Mouse (Mus musculus) myocyte (in vitro differentiated cells): ENCODE measurements around the gene Unc79. TPM values are rescaled to one million over a fixed set of nuclear protein-coding genes. Genes with fewer than 3 reads are reported as not detected.

Experiments
- H3K27me3 ChIP-seq: one replicate; pipeline ENCODE4 v1.6.1; 2011; ENCODE audit not compliant: control insufficient read depth, insufficient read depth, insufficient read length
- H3K36me3 ChIP-seq: one replicate; pipeline ENCODE4 v1.6.1; 2011; ENCODE audit not compliant: control insufficient read depth, insufficient read depth
- H3K4me2 ChIP-seq: one replicate; pipeline ENCODE4 v1.6.1; 2011; ENCODE audit warnings: low read depth, control low read depth
- H3K4me3 ChIP-seq: one replicate; pipeline ENCODE4 v1.5.1; 2011; ENCODE audit warnings: mild to moderate bottlenecking, control low read depth, moderate library complexity
- H3K79me2 ChIP-seq: one replicate; pipeline ENCODE4 v1.6.1; 2011; ENCODE audit not compliant: control insufficient read depth, insufficient read depth
- H3ac ChIP-seq: one replicate; pipeline ENCODE4 v1.6.1; 2011; ENCODE audit not compliant: control insufficient read depth, insufficient read length
- CEBPB ChIP-seq: IDR thresholded peaks from 2 replicates; pipeline ENCODE4 v1.6.1; 2011; ENCODE audit warnings: mild to moderate bottlenecking, moderate library complexity; ENCODE audit not compliant: poor library complexity, insufficient read depth, severe bottlenecking
- E2F4 ChIP-seq: IDR thresholded peaks from one replicate; pipeline ENCODE4 v1.6.1; 2011; ENCODE audit warnings: mild to moderate bottlenecking, control low read depth, moderate library complexity; ENCODE audit not compliant: insufficient read depth
- MAX ChIP-seq: IDR thresholded peaks from one replicate; pipeline ENCODE4 v1.6.1; 2011; ENCODE audit warnings: low read depth, mild to moderate bottlenecking, control low read depth
- MYOD1 ChIP-seq, 3 experiments: IDR thresholded peaks; one replicate each; pipeline ENCODE4 v1.6.1; 2011; ENCODE audit warnings: control low read depth in 2 of 3, low read depth in 2 of 3, mild to moderate bottlenecking in 2 of 3, moderate library complexity in 1 of 3; ENCODE audit not compliant: insufficient read length in 2 of 3, control insufficient read depth in 1 of 3
- MYOG ChIP-seq, 3 experiments: IDR thresholded peaks; one replicate each; pipeline ENCODE4 v1.6.1; 2011; ENCODE audit warnings: control low read depth in 2 of 3, low read depth in 2 of 3, mild to moderate bottlenecking in 2 of 3; ENCODE audit not compliant: insufficient read length in 2 of 3, control insufficient read depth in 1 of 3, insufficient read depth in 1 of 3
- POLR2A ChIP-seq: IDR thresholded peaks from one replicate; pipeline ENCODE4 v1.6.1; 2011; ENCODE audit warnings: low read depth, mild to moderate bottlenecking, control low read depth, moderate library complexity; ENCODE audit not compliant: insufficient read length
- POLR2AphosphoS2 ChIP-seq: IDR thresholded peaks from one replicate; pipeline ENCODE4 v1.6.1; 2011; ENCODE audit warnings: low read depth, control low read depth; ENCODE audit not compliant: insufficient read length
- REST ChIP-seq: IDR thresholded peaks from one replicate; pipeline ENCODE4 v1.6.1; 2011; ENCODE audit warnings: mild to moderate bottlenecking, control low read depth, moderate library complexity; ENCODE audit not compliant: insufficient read depth, insufficient read length
- SRF ChIP-seq: IDR thresholded peaks from one replicate; pipeline ENCODE4 v1.6.1; 2011; ENCODE audit warnings: low read depth; ENCODE audit not compliant: control insufficient read depth, insufficient read length
- TCF12 ChIP-seq: IDR thresholded peaks from one replicate; pipeline ENCODE4 v1.6.1; 2011; ENCODE audit warnings: mild to moderate bottlenecking, control low read depth; ENCODE audit not compliant: poor library complexity, insufficient read depth, severe bottlenecking
- TCF3 ChIP-seq: IDR thresholded peaks from one replicate; pipeline ENCODE4 v1.6.1; 2011; ENCODE audit warnings: low read depth, control low read depth; ENCODE audit not compliant: insufficient read length
- USF1 ChIP-seq: IDR thresholded peaks from one replicate; pipeline ENCODE4 v1.6.1; 2011; ENCODE audit warnings: low read depth, mild to moderate bottlenecking, control low read depth, moderate library complexity
- polyA plus RNA-seq: library from polyadenylated mRNA; unstranded; fragments of >200 nt; fragmentation: generic; extraction: Trizol; gene quantifications from one replicate; pipeline ENCODE4 v1.2.1, GENCODE M21; 2012; ENCODE audit warnings: missing spikeins

Gene Unc79
- polyA plus RNA-seq, 1 experiment = not detected

- no peak overlapping the region for H3K4me3 ChIP-seq
- no peaks in the 10 kb centered on the region for H3K27me3 ChIP-seq
- H3ac ChIP-seq = no peak overlapping the region
- H3K4me2 ChIP-seq = no peak overlapping the region
- no peaks in the 10 kb centered on the region for H3K79me2 ChIP-seq
- no peaks in the 10 kb centered on the region for H3K36me3 ChIP-seq
- TF ChIP-seq E2F4 = no peak
- TF ChIP-seq REST = no peak
- TF ChIP-seq POLR2AphosphoS2 = no peak
- no peak for TF ChIP-seq POLR2A
- TF ChIP-seq MYOG (IDR thresholded peaks at IDR 0.05; ENCODE audit: control insufficient read depth in 1 of 3, insufficient read depth in 1 of 3, insufficient read length in 2 of 3, low read depth in 2 of 3) = no peak
These were observed 264.9 kb downstream of the Unc79 start for GRCm38 (mm10) chr12:103213591-103213990.

- Histone ChIP-seq H3K4me2 (no peak overlapping the region), H3K27me3 (no peaks in the 10 kb centered on the region), H3K4me3 (no peak overlapping the region), H3ac (no peak overlapping the region), H3K79me2 (no peaks in the 10 kb centered on the region), H3K36me3 (no peaks in the 10 kb centered on the region)
- TF ChIP-seq REST (no peak), POLR2A (no peak), MYOD1 (IDR thresholded peaks at IDR 0.05; ENCODE audit: control insufficient read depth in 1 of 3, insufficient read length in 2 of 3, low read depth in 2 of 3) (no peak), TCF12 (no peak), MYOG (IDR thresholded peaks at IDR 0.05; ENCODE audit: control insufficient read depth in 1 of 3, insufficient read depth in 1 of 3, insufficient read length in 2 of 3, low read depth in 2 of 3) (no peak), TCF3 (no peak), CEBPB (no peak), USF1 (no peak), POLR2AphosphoS2 (no peak), SRF (no peak), E2F4 (no peak), MAX (no peak)
These were observed 265.6 kb downstream of the Unc79 start for GRCm38 (mm10) chr12:103214270-103214669.

- H3ac ChIP-seq = no peak overlapping the region
- H3K27me3 ChIP-seq = no peaks in the 10 kb centered on the region
- TF ChIP-seq MYOG (IDR thresholded peaks at IDR 0.05; ENCODE audit: control insufficient read depth in 1 of 3, insufficient read depth in 1 of 3, insufficient read length in 2 of 3, low read depth in 2 of 3) = no peak
- TF ChIP-seq MYOD1 (IDR thresholded peaks at IDR 0.05; ENCODE audit: control insufficient read depth in 1 of 3, insufficient read length in 2 of 3, low read depth in 2 of 3) = no peak
- TF ChIP-seq MAX = no peak
- no peak for TF ChIP-seq TCF3
- no peak overlapping the region for H3K4me3 ChIP-seq
- H3K36me3 ChIP-seq = no peaks in the 10 kb centered on the region
- H3K79me2 ChIP-seq = no peaks in the 10 kb centered on the region
- no peak overlapping the region for H3K4me2 ChIP-seq
These were observed 266.1 kb downstream of the Unc79 start for GRCm38 (mm10) chr12:103214797-103215196.

- no peak overlapping the region for H3ac ChIP-seq
- H3K4me3 ChIP-seq = no peak overlapping the region
- no peak overlapping the region for H3K4me2 ChIP-seq
- H3K36me3 ChIP-seq = no peaks in the 10 kb centered on the region
- no peak for TF ChIP-seq SRF
- TF ChIP-seq POLR2AphosphoS2 = no peak
- no peak for TF ChIP-seq REST
- TF ChIP-seq E2F4 = no peak
- TF ChIP-seq USF1 = no peak
- no peak for TF ChIP-seq MYOG (IDR thresholded peaks at IDR 0.05; ENCODE audit: control insufficient read depth in 1 of 3, insufficient read depth in 1 of 3, insufficient read length in 2 of 3, low read depth in 2 of 3)
- no peak for TF ChIP-seq TCF12
- no peak for TF ChIP-seq TCF3
- TF ChIP-seq MYOD1 (IDR thresholded peaks at IDR 0.05; ENCODE audit: control insufficient read depth in 1 of 3, insufficient read length in 2 of 3, low read depth in 2 of 3) = no peak
- no peak for TF ChIP-seq MAX
- no peaks in the 10 kb centered on the region for H3K27me3 ChIP-seq
- H3K79me2 ChIP-seq = no peaks in the 10 kb centered on the region
These were observed 267.4 kb downstream of the Unc79 start for GRCm38 (mm10) chr12:103215877-103216610.

GRCm38 (mm10) chr12:103223671-103224070, 275.0 kb downstream of the Unc79 start:
- TF ChIP-seq E2F4 (no peak), MYOG (IDR thresholded peaks at IDR 0.05; ENCODE audit: control insufficient read depth in 1 of 3, insufficient read depth in 1 of 3, insufficient read length in 2 of 3, low read depth in 2 of 3) (no peak)
- Histone ChIP-seq H3K4me3 (no peak overlapping the region), H3K36me3 (no peaks in the 10 kb centered on the region), H3K79me2 (no peaks in the 10 kb centered on the region), H3K27me3 (no peaks in the 10 kb centered on the region), H3K4me2 (no peak overlapping the region), H3ac (no peak overlapping the region)
